Mouse (Mus musculus): ENCODE data around the gene Rnf167.
A peak's percentile ranks its signal among the peaks of the same experiment; 100 is the strongest.

The Rnf167 gene

DNA sequence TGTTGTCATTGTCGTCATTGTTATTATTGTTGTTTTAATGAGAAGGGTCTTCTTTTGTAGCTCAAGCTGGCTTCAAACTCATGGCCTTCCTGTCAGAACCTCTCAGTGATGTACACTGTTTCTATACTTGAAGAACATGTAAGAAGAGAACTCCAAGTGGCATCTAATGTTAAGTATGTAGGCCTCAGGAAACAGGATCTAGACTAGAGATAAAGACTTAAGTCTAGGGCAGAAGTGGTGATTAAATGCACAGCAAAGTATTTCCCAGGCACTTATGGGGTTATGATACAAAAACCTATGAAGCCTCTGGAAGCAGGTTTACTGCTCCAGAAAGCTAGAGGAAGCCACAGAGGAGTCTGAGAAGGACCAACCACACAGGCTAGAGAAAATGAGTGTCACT lies 8.7 kb upstream of the Rnf167 start:
- DNase-seq: no peak

DNA sequence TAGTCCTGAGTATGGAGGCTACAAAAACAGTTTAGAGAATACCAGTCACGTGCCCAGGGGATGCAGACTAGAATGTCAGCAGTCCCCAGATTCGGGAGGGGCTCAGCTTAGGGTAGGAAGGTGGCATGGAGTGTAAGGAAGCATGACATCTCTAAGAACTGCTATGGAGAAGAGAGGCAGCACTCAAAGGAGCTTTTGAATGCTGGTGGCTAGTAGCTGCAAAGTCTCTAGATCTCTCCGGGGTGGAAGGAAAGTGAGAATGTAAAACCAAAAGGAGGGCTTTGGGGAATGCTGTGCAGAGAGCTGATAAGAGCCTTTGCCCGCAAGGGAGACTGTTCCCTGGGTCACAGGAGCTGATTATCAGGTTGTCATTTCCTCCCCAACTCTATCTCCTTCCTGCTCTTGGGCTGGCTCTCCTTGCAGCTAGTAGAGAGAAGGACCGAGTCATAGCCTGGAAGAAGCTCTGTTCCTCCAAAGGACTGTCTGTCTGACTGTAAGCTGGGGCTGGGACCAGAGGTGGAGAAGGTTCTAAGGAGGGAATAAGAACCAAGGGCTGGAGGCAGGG lies 8.2 kb upstream of the Rnf167 start, which contains the start of gene Gp1ba:
Gene Gp1ba (plus strand): TSS at position 409 of the 565 bp plus-strand sequence.
- DNase-seq: no peak

DNA sequence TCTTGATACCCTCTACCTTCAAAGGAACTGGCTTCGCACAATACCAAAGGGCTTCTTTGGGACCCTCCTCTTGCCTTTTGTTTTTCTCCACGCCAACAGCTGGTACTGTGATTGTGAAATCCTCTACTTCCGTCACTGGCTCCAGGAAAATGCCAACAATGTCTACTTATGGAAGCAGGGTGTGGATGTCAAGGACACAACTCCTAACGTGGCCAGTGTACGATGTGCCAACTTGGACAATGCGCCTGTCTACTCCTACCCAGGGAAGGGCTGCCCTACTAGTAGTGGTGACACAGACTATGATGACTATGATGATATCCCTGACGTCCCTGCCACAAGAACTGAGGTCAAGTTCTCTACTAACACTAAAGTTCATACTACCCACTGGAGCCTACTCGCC lies 7.1 kb upstream of the Rnf167 start:
- no peak for DNase-seq

DNA sequence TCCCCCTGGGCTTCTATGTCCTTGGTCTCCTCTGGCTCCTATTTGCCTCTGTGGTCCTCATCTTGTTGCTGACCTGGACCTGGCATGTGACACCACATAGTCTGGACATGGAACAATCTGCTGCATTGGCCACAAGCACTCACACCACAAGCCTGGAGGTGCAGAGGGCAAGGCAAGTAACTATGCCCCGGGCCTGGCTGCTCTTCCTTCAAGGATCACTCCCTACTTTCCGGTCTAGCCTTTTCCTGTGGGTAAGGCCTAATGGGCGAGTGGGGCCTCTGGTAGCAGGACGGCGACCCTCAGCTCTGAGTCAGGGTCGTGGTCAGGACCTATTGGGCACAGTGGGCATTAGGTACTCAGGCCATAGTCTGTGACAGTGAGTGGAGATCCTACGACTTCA lies 5.8 kb upstream of the Rnf167 start:
- no peak for DNase-seq

DNA sequence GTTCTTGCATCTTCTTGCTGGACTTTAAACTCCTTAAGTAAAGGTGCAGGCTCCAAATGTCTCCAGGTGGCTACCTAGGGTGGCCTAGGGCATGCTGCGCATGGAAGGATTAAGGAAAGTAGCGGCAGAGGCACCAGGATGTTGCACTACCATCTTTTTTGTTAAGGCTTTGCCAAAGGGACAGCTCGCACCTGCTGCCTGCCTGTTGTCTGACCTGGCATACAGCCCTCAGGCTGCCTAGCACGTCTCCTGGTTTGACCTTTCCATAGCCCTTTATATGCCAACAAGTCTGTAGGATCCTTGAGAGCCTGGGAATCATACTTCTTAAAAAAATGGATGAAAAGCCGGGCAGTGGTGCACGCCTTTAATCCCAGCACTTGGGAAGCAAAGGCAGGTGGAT lies 4.0 kb upstream of the Rnf167 start:
- DNase-seq: no peak

DNA sequence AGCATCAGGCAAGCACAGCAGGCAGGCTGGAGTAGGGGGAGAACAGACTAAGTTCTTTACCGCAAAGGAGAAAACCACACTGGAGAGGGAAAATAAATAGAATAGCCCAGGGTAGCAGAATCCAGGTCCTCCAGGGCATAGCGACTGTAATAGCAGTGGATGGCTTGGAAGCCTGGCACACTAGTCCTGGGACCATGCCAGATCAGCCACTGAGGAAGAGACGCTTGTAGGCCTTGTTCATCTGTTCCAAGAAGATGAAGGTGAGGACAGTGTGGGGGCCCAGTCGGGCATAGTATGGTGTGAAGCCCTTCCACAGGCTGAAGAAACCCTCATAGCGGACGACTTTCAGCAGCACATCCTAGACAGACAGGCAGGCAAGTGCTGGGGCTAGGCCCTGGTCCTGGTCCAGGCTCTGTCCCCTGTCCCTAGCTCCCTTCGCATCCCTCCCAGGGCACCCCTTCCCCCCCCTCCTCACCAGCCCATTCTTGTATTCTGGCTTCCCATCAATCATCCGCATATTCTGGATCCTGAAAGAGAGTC lies 2.4 kb upstream of the Rnf167 start:
- no peak for DNase-seq

DNA sequence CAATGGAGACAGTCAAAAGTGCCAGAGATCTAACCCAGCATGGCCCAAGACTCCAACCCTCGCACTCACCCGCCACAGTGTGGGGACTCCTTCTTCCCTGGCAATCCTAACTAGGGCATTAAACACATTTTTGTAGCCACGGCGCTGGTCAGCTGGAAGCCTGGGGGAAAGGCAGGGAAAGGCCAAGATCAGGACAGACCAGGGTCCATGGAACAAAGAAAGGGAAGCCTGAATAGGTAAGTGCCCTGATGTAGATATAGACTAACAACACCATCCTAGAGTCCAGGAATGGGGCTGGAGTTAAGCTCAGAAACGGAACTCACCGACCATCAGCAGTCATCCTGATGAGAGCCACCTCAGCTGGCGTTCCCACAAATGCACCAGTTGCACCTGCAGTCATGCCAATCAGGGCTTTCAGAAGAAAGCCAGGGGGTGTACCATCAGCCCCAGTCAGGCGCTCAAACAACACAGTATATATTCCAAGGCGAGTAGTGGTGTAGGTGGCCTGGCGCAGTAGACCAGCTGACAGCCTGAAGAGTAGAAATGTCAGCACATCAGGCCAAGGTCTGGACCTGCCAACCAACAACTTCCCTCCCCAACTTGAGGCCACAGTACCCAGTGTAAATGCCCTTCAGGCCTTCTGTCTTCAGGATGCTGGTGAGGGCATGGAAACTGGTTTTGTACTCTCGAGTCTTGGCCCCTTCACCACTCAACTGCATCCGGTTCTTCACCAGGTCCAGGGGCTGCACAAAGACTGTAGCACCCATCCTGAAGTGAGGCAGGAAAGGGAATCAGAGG lies 1.4 kb upstream of the Rnf167 start:
- no peak for DNase-seq

DNA sequence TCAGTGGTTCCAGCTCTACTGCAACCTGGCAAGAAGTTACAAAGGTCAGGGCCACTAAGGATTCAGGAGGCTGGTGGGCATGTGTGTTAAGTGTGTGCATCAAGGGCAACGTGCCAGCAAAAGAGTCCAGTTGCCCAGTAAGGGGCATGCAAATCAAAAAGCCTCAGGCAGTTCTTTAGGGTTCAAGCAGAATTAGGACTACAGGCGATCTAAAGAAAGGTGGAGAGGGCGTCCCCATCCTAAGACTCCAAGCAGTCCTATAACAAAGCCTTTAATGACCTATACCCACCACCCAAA lies 828 bp upstream of the Rnf167 start:
- DNase-seq: no peak

DNA sequence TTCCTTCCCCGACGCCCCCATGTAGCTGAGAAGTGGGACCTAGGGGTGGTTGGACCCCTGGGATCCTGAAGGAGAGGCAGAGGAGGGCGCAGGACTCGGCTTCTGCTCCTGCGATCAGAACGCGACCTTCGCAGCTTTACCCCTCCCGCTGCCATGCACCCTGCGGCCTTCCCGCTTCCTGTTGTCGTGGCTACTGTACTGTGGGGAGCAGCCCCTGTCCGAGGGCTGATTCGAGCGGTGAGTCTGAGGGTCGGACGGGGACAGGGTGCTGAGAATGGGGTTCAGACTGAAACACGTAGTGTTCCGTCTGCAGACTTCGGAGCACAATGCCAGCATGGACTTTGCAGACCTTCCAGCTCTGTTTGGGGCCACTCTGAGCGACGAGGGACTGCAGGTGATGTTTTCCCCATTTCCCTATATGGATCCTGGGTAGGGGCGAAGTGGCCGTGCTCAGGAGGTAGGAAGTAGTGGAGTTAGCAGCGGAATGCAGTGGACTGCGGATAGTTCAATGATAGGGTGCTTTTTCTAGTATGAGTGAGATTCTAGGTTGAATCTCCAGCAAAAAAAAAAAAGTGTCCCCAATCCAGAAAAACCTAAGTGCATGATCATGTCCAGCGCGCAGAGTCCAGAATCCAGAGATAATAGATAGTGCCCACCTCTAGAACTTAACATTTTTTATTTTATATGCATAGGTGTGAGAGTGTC lies 833 bp downstream of the Rnf167 start:
- peak in 1 of 2 experiments; percentile 28 for DNase-seq

DNA sequence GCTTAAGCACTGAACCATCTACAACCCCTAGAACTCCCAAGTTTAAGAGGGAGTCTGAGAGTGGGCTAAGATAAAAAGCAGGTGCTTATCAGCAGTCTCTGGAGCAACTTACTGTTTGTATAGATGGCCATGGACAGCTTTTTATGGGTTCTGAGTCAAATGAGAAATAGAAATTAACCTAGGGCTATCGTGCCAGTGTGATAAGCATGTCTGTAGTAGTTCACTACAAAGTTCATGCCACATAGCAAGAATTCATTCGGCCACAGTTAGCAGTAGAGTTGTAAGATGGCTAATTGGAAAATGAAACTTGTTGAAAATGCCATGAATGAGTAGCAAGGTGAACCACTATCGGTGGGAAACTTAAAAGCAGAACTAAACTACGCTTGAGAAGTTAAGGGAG lies 1.5 kb downstream of the Rnf167 start:
- no peak for DNase-seq

DNA sequence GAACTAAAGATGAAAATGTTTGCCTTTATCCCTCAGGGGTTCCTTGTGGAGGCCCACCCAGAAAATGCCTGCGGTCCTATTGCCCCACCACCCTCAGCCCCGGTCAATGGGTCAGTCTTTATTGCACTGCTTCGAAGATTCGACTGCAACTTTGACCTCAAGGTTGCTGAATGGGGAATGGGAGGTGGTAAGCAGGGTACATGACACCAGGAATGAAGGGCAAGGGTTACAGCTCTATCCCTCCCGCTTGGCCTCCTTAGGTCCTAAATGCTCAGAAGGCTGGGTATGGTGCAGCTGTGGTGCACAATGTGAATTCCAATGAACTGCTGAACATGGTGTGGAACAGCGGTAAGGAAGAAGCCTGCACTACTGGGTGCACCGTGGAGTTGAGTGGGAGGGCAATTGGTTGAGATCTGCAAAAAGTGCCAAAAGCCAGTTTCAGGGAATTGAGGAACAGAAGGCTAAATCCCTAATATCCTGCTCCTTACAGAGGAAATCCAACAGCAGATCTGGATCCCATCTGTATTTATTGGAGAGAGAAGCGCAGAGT lies 2.2 kb downstream of the Rnf167 start:
- no peak for DNase-seq

DNA sequence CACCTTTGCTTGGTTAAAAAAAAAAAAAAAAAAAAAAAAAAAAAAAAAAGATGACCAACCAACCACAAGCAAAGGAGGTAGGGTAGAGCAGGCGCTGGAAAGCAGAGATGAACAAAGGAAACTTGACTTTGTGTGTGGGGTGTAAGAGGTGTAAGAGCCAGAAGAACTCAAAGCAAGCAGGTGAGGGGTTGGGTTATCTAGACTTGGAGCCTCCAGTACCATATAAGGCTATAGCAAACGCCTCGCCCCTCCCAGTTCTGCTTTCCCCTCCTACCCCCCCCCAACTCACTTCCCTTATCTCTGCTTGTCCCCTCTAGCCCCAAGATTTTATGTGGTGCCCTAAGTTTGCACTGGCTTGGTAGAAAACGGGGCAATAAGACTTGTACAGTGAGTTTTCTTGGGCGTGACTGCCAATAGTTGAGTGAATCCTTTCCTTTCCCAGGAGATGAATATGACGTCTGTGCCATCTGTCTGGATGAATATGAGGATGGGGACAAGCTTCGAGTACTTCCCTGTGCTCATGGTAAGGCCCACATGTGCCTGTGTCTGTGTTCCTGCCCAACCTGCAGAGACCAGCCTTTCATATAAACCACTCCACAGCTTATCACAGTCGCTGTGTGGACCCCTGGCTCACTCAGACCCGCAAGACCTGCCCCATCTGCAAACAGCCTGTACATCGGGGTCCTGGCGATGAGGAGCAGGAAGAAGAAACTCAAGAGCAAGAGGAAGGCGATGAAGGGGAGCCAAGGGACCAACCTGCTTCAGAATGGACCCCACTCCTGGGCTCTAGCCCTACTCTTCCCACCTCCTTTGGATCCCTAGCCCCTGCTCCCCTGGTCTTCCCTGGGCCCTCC lies 3.5 kb downstream of the Rnf167 start:
- no peak for DNase-seq

DNA sequence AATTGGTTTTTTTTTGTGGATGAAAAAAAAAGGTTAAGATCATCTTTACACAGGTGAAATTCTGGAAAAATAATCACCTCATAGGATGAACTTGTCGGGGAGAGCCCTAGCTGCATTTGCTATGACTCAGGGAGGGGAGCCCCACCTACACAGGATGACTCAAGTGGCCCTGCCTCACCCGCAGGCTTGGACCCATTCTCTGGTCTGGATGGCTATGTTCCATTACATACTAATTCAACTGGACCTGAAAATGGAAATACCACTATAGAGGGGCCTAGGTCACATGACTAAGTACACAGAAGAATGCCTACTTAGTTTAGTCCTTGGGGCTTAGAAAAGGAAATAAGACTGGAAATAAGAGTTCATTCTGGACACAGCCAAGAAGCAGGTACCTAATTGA lies 4.4 kb downstream of the Rnf167 start:
- no peak for DNase-seq

DNA sequence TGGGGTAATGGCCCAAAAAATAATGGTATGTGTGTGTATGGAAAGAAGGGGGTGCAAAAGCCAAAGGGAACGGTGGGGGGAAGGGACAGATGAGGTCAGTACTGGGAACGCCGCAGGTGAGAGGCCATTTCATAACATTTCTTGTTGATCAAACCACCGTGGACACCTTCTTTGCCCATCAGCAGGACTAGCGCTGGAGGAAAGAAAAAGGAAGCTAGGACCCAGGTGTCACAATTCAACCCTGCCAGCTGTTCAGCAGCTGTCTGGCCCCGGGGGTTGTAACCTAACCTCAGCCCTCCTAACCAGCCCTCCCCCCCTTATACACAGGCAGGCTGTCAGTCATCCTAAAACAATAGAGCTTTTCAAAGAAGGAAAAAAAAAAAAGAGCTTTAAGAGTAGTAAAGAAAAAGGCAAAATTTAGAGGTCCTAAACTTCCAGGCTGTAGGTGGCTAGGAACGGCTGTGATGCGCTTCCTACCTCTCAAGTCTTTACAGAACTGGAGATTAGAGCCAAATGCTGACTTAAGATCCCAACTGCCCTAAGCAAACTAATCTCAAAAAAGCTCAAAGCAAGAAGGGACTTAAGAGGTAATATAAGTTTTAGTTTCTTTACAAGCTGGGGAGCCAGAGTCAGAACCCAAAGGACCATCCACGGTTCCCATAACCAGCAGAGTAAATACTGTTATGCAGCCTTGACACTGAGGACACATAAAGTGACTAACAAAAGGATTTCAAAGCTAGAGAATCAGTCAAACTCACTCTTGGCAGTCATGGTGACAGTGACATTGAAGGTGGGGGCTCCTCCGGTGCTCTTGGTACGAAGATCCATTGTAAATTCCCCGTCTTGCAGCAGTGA lies 5.2 kb downstream of the Rnf167 start:
- DNase-seq: no peak

DNA sequence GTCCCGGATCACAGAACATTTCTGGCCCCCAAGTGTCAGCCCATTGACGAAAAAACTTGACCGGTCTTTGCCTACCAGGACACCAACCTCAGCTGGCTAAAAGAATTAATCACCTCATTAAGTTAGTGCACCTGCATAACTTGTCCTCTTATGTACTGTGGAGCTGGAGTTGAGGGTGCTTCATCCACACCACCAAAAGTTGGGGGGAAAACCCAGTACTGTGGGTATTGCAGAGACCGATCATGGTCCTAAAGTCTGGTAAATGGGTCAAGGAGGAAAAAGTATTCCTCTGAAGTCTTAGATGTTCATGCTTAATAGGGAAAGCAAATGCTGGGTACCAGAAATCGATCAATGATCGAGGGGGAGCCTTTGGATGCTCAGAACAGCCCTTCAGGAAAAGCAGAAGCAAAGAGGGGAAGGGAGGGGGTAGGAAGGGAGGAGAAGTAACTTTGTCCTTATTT lies 5.9 kb downstream of the Rnf167 start:
- DNase-seq: no peak

DNA sequence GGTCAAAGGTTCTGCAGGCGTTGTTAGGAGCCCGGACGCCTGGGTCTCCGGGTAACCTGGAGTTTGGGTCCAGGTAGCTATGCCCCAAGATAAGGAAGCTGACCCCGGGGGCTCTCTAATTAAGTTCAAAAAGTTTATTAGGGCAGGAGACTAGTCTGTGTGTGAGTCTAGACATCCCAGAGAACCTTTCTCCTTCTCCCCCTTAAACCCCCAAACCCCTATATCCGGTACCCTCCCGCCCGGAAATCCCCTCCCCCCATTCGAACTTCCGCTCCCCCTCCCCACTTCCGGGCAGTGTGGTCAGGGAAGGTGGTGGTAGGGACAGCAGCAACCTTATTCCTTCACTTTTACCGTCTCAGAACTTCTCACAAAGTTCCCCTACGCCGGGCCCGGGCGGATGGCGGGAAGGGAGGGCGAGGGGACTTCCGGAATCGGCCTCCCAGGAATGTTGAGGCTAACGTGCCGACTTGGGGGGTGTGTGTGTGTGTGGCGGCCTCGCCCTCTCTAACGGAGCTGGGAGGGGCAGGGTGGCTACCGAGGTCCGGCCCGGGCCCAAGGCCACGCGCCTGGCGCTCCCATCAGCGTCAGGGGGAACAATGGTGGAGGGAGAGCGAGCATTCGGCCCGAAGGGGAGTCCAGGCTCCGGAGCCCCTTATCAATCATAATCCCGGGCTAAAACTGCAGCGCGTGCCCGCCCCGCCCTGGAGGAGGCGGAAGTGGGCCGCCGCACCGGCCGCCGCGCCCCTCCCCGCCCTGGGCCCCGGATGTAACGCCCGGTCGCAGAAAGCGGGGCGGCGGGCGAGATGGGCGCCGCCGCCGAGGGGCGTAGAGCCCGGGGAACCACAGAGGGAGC lies 6.5 kb downstream of the Rnf167 start:
- peak; percentile 60 to 71 for DNase-seq

DNA sequence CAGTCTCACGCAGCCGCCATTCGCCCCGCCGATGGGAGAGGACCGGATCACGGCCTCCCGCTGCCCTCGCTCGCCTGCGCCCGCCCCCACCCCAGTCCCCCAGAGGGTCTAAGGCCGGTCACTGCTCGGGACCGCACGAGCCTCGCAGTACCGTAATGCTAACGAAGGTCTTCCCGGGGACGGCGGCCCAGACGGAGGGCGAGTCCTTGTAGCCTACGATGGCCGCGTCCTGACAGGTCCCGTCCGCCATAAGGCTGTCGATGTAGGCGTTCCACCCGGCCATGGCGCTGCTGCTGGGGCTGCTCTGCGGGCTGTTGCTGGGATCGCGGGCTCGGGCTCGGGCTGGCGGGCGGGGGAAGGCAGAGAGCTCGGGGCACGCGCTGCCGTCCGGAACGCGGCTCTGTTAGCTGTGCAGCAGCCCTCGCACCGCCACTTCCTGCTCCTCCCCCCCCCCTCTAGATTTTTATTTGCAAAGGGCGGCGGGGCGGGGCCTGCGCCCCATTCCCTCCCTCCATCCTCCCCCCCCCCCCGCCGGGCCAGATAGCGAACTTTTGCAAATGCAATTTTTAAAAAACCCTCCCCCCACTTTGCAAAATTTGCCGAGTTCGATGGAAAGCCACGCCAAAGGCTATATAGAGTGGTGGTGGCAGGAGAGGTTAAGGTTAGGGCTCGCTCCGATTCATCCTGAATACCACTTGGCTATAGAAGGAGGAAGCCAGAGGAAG lies 7.3 kb downstream of the Rnf167 start, which contains the start of gene Pfn1:
Gene Pfn1 (minus strand): TSS at position 447 of the 725 bp plus-strand sequence.
- peak; percentile 71 to 80 for DNase-seq

DNA sequence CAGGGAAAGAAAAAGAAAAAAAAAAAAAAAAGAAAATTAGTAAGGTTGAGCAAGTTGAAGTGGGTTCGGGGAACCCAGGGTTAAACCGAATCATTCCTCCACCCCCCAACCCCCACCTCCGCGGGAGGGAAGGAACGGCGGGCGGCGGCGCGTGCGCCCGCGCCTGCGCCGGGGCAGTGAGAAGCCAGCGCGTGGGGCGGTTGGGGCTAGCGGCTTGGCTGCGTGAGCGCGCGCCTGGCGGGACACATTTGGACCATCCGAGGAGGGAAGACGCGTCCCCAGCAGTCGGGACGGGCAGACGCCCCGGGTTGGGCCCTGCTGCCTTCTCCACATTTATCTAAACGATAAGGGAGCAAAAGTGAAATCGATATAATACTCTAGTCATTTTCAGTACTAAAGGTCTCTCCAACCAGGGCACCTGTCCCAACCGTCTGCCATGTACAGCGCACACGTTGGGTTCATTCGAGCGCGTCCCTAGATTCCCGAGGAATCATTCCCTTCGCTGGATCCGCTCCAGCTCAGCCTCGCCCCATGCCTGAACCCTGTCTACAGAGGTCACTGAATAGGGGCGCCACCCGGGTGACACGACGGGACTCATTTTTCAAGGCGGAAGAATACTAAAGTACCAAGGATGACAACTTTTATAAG lies 8.0 kb downstream of the Rnf167 start:
- DNase-seq: peak; percentile 81 to 87
